In the genomic region with DNA sequence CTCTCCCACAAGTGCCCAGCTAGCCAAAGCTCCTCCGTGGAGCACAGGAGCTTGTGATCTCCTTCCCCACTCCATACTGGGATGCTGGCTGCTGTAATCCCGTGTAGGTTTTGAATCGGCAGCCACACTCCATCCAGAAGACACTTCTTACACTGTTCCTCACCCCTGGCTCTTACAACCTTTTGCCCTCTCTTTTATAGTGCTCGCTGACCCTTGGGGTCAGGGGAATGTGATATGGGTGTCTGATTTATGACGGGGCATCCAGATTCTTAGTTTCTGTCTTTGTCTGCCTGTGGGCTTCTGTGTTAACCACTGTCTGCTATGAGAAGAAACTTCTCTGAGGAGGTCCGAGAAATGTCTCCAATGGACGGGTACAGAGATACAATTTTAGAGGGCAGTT, we compare ENCODE assay signal across 27 mouse cellular contexts.
DNase-seq lines count a peak whose midpoint lies in the region; ATAC-seq lines count a peak whose summit lies in the region.
"Had no signal": no experiment of that assay in that cellular context is flagged by ENCODE, and none has a peak within 500 bp of the region (broad histone marks: within the 10 kb centered on the region; RNA-seq: fewer than 3 reads in every experiment).

No protein-coding gene starts in this region.

- no peak overlapping the region for H3K4me2 ChIP-seq in kidney, embryonic 15.5 days
- H3K4me2 ChIP-seq in neural tube, embryonic 15.5 days, result no peak overlapping the region
- H3K4me2 ChIP-seq in intestine, embryonic 15.5 days (replicated peaks), result no peak overlapping the region
- H3K4me2 ChIP-seq: embryonic facial prominence, embryonic 13.5 days; forebrain, embryonic 12.5 days; forebrain, embryonic 15.5 days; heart, embryonic 13.5 days; hindbrain, embryonic 14.5 days had no signal

- 20% methylated on average over 7 of the region's 7 CpGs for WGBS in kidney, embryonic 15.5 days
- WGBS in neural tube, embryonic 15.5 days, result 33% methylated on average over 7 of the region's 7 CpGs
- 61% methylated on average over 7 of the region's 7 CpGs for WGBS in embryonic facial prominence, embryonic 10.5 days
- WGBS in intestine, embryonic 15.5 days, result 24% methylated on average over 7 of the region's 7 CpGs

- 0 out of 2 replicates have a peak, but pooled peaks have one; percentile 40 for ATAC-seq in kidney, embryonic 15.5 days (replicated peaks; ENCODE audit: low FRiP score)
- ATAC-seq in neural tube, embryonic 15.5 days (ENCODE audit: low FRiP score), result no peak
- ATAC-seq in intestine, embryonic 15.5 days, result no peak
- ATAC-seq: activated CD4-positive, CD25-positive, alpha-beta regulatory T cell, adult 4 months; forebrain, embryonic 15.5 days; hindbrain, postnatal 0 days had no signal

- H3K27me3 ChIP-seq in kidney, embryonic 15.5 days, result no peaks in the 10 kb centered on the region
- H3K27me3 ChIP-seq in neural tube, embryonic 15.5 days (replicated peaks), result no peaks in the 10 kb centered on the region
- no peaks in the 10 kb centered on the region for H3K27me3 ChIP-seq in embryonic facial prominence, embryonic 10.5 days (replicated peaks; ENCODE audit: low read depth, poor library complexity, severe bottlenecking)
- no peaks in the 10 kb centered on the region for H3K27me3 ChIP-seq in intestine, embryonic 15.5 days (replicated peaks)
- H3K27me3 ChIP-seq: embryonic facial prominence, embryonic 13.5 days; forebrain, embryonic 12.5 days; forebrain, embryonic 15.5 days; heart, embryonic 13.5 days had no signal

- no peaks in the 10 kb centered on the region for H3K9me3 ChIP-seq in kidney, embryonic 15.5 days (replicated peaks)
- 0 out of 2 replicates have a peak, but pooled peaks cover 10% of the 10 kb centered on the region for H3K9me3 ChIP-seq in neural tube, embryonic 15.5 days (replicated peaks)
- H3K9me3 ChIP-seq in embryonic facial prominence, embryonic 10.5 days, result 0 out of 2 replicates have a peak, but pooled peaks cover 2% of the 10 kb centered on the region
- H3K9me3 ChIP-seq in intestine, embryonic 15.5 days, result no peaks in the 10 kb centered on the region
- H3K9me3 ChIP-seq: forebrain, embryonic 12.5 days had no signal

- H3K36me3 ChIP-seq in kidney, embryonic 15.5 days, result no peaks in the 10 kb centered on the region
- no peaks in the 10 kb centered on the region for H3K36me3 ChIP-seq in neural tube, embryonic 15.5 days
- H3K36me3 ChIP-seq in embryonic facial prominence, embryonic 10.5 days (replicated peaks), result no peaks in the 10 kb centered on the region
- H3K36me3 ChIP-seq in intestine, embryonic 15.5 days, result no peaks in the 10 kb centered on the region
- H3K36me3 ChIP-seq: embryonic facial prominence, embryonic 13.5 days; forebrain, embryonic 12.5 days; forebrain, embryonic 15.5 days; heart, embryonic 10.5 days; heart, embryonic 13.5 days had no signal

- H3K9ac ChIP-seq in kidney, embryonic 15.5 days, result no peak overlapping the region
- H3K9ac ChIP-seq in neural tube, embryonic 15.5 days (replicated peaks), result no peak overlapping the region
- no peak overlapping the region for H3K9ac ChIP-seq in intestine, embryonic 15.5 days
- H3K9ac ChIP-seq: embryonic facial prominence, embryonic 13.5 days; forebrain, embryonic 12.5 days; forebrain, embryonic 15.5 days; heart, embryonic 13.5 days; hindbrain, embryonic 14.5 days had no signal

- no peak for DNase-seq in kidney, adult 11 months
- peak; percentile 32 for DNase-seq in neural tube, embryonic 10.5 days (ENCODE audit: extremely low spot score, low spot score)
- DNase-seq in embryonic facial prominence, embryonic 10.5 days (ENCODE audit: low spot score), result no peak
- DNase-seq in frontal cortex, adult 2 months (ENCODE audit: extremely low spot score in 1 of 2, low spot score in 1 of 2), result no peak
- no peak for DNase-seq in adrenal gland, adult 18-20 months (ENCODE audit: low spot score in 2 of 2)
- DNase-seq: adrenal gland, postnatal 10 days; adrenal gland, postnatal 36 days; cerebellum, adult 18-20 months; cerebellum, adult 9-10 months; cerebellum, postnatal 14 days; gastrocnemius, postnatal 10 days; gastrocnemius, postnatal 36 days; heart, adult 2 months; heart, postnatal 14 days; heart, postnatal 4 days had no signal

- H3K27ac ChIP-seq in kidney, embryonic 15.5 days, result no peak overlapping the region
- H3K27ac ChIP-seq in neural tube, embryonic 15.5 days (replicated peaks), result no peak overlapping the region
- H3K27ac ChIP-seq in embryonic facial prominence, embryonic 10.5 days (replicated peaks), result 0 out of 2 replicates have a peak overlapping the region, but pooled peaks have one; percentile 16
- no peak overlapping the region for H3K27ac ChIP-seq in intestine, embryonic 15.5 days
- H3K27ac ChIP-seq: embryonic facial prominence, embryonic 13.5 days; forebrain, embryonic 12.5 days; forebrain, embryonic 15.5 days; heart, adult 2 months; heart, embryonic 10.5 days; heart, embryonic 13.5 days; hindbrain, embryonic 14.5 days; hindbrain, postnatal 0 days had no signal

- H3K4me1 ChIP-seq in kidney, embryonic 15.5 days, result no peaks in the 10 kb centered on the region
- H3K4me1 ChIP-seq in neural tube, embryonic 15.5 days, result no peaks in the 10 kb centered on the region
- peaks cover 3% of the 10 kb centered on the region; the same call in 1 of the 2 replicates for H3K4me1 ChIP-seq in embryonic facial prominence, embryonic 10.5 days
- no peaks in the 10 kb centered on the region for H3K4me1 ChIP-seq in intestine, embryonic 15.5 days (replicated peaks)
- H3K4me1 ChIP-seq: embryonic facial prominence, embryonic 13.5 days; forebrain, embryonic 12.5 days; forebrain, embryonic 15.5 days; heart, embryonic 10.5 days; heart, embryonic 13.5 days had no signal

- H3K4me3 ChIP-seq in kidney, embryonic 15.5 days (replicated peaks), result no peak overlapping the region
- no peak overlapping the region for H3K4me3 ChIP-seq in neural tube, embryonic 15.5 days (replicated peaks)
- H3K4me3 ChIP-seq in embryonic facial prominence, embryonic 10.5 days, result no peak overlapping the region
- no peak overlapping the region for H3K4me3 ChIP-seq in intestine, embryonic 15.5 days (replicated peaks)
- H3K4me3 ChIP-seq: embryonic facial prominence, embryonic 13.5 days; erythroblast, embryonic 14.5 days; forebrain, embryonic 12.5 days; forebrain, embryonic 15.5 days; heart, adult 2 months; heart, embryonic 10.5 days; heart, embryonic 13.5 days had no signal
